Mouse (Mus musculus) activated CD4-positive, CD25-positive, alpha-beta regulatory T cell, adult 4 months (primary cell): ENCODE data around the gene Mst1. TPM values are rescaled to one million over a fixed set of nuclear protein-coding genes. Genes with fewer than 3 reads are reported as not detected.

Experiments
- polyA plus RNA-seq, 2 experiments: library from polyadenylated mRNA; unstranded; fragments of 100-300 nt; shearing (Covaris generic); gene quantifications; one replicate each; pipeline ENCODE4 v1.2.1; 2017

Gene Mst1
- polyA plus RNA-seq, 2 experiments from 2014 or later = 0.40 to 0.48 TPM

Other genes with a start within 250 kb of the Mst1 start
- 10 to 100 TPM; 76.4 to 81.0 TPM for gene Rbm6, start 207.2 kb upstream of the Mst1 start, polyA plus RNA-seq
- 10 to 100 TPM; 11.3 to 12.9 TPM for gene Mon1a, start 192.3 kb upstream of the Mst1 start, polyA plus RNA-seq
- not detected for gene Mst1r, start 173.6 kb upstream of the Mst1 start, polyA plus RNA-seq
- gene Actl11, start 152.0 kb upstream of the Mst1 start, polyA plus RNA-seq = not detected
- gene Camkv, start 144.8 kb upstream of the Mst1 start, polyA plus RNA-seq = not detected
- gene Traip, start 130.3 kb upstream of the Mst1 start, polyA plus RNA-seq = 1 to 10 TPM; 5.0 to 8.2 TPM
- gene Uba7, start 104.9 kb upstream of the Mst1 start, polyA plus RNA-seq = 100 to 1,000 TPM; 132 to 138 TPM
- gene Gm20661, start 97.4 kb upstream of the Mst1 start, polyA plus RNA-seq = not detected
- under 1 TPM; 0.33 to 0.51 TPM for gene Inka1, start 94.6 kb upstream of the Mst1 start, polyA plus RNA-seq
- gene Cdhr4, start 87.9 kb upstream of the Mst1 start, polyA plus RNA-seq = 1 to 10 TPM in 1 of 2 experiments, under 1 TPM in 1; 0.93 to 2.5 TPM
- not detected for gene Gm20662, start 84.1 kb upstream of the Mst1 start, polyA plus RNA-seq
- gene Ip6k1, start 77.9 kb upstream of the Mst1 start, polyA plus RNA-seq = 10 to 100 TPM; 36.7 to 47.6 TPM
- gene Gmppb, start 31.2 kb upstream of the Mst1 start, polyA plus RNA-seq = 10 to 100 TPM; 12.9 to 22.2 TPM
- 1 to 10 TPM; 1.3 to 3.3 TPM for gene Amigo3, start 27.3 kb upstream of the Mst1 start, polyA plus RNA-seq
- 10 to 100 TPM; 49.9 to 75.8 TPM for gene Rnf123, start 2.9 kb downstream of the Mst1 start, polyA plus RNA-seq
- 10 to 100 TPM; 39.4 to 45.0 TPM for gene Apeh, start 14.2 kb downstream of the Mst1 start, polyA plus RNA-seq
- under 1 TPM; 0.33 to 0.73 TPM for gene Bsn, start 109.9 kb downstream of the Mst1 start, polyA plus RNA-seq
- gene Dag1, start 183.5 kb downstream of the Mst1 start, polyA plus RNA-seq = 1 to 10 TPM; 2.1 to 3.3 TPM
- gene Nicn1, start 210.0 kb downstream of the Mst1 start, polyA plus RNA-seq = 1 to 10 TPM; 2.8 to 3.0 TPM
- under 1 TPM; 0.29 to 0.58 TPM for gene Amt, start 216.4 kb downstream of the Mst1 start, polyA plus RNA-seq
- gene Rhoa, start 225.7 kb downstream of the Mst1 start, polyA plus RNA-seq = 100 to 1,000 TPM; 294 to 378 TPM
- 10 to 100 TPM in 1 of 2 experiments, 1 to 10 TPM in 1; 9.7 to 13.5 TPM for gene Tcta, start 225.7 kb downstream of the Mst1 start, polyA plus RNA-seq